Comparison of ENCODE assay signal across 18 mouse cellular contexts in genomic region chr2:73927711-73928110, GRCm38 (mm10). TPM values are rescaled to one million over a fixed set of nuclear protein-coding genes. Genes with fewer than 3 reads are reported as not detected.
DNase-seq lines count a peak whose midpoint lies in the region; ATAC-seq and TF ChIP-seq lines count a peak whose summit lies in the region.
"Had no signal": no experiment of that assay in that cellular context is flagged by ENCODE, and none has a peak within 500 bp of the region (broad histone marks: within the 10 kb centered on the region; RNA-seq: fewer than 3 reads in every experiment).

No protein-coding gene starts in this region.

- no peak overlapping the region for H3K27ac ChIP-seq in heart, adult 2 months
- H3K27ac ChIP-seq in midbrain, embryonic 16.5 days (ENCODE audit: low read length), result no peak overlapping the region
- H3K27ac ChIP-seq: embryonic facial prominence, embryonic 10.5 days; embryonic facial prominence, embryonic 12.5 days; forebrain, embryonic 13.5 days; forebrain, embryonic 15.5 days had no signal

- no peaks in the 10 kb centered on the region for H3K79me2 ChIP-seq in heart, adult 2 months (replicated peaks; ENCODE audit: control insufficient read depth, insufficient read depth, low read length)

- no peak for TF ChIP-seq POLR2A in heart, adult 2 months (IDR thresholded peaks at IDR 0.05; ENCODE audit: insufficient read depth, low read depth, low read length)

- DNase-seq in adrenal gland, adult 2 months, result peak; percentile 52
- no peak for DNase-seq in adrenal gland, postnatal 25 days
- DNase-seq in heart, adult 11 months, result peak; percentile 82
- no peak for DNase-seq in heart, adult 2 months
- DNase-seq in adrenal gland, postnatal 10 days, result peak; percentile 30
- peak; percentile 33 for DNase-seq in adrenal gland, postnatal 14 days
- DNase-seq in ovary, adult 18-20 months (ENCODE audit: low spot score), result no peak
- DNase-seq: cerebellum, adult 11-12 months; cerebellum, adult 2 months; cerebellum, adult 9-10 months; cerebellum, postnatal 10 days; cerebellum, postnatal 25 days; forebrain, postnatal 0 days had no signal

- no peaks in the 10 kb centered on the region for H3K27me3 ChIP-seq in heart, adult 2 months (ENCODE audit: control insufficient read depth, insufficient read depth, low read length)
- H3K27me3 ChIP-seq in midbrain, embryonic 16.5 days (ENCODE audit: control insufficient read depth, insufficient read depth, low read depth, low read length), result no peaks in the 10 kb centered on the region
- H3K27me3 ChIP-seq: embryonic facial prominence, embryonic 12.5 days; forebrain, embryonic 15.5 days had no signal

- no peak overlapping the region for H3K4me3 ChIP-seq in heart, adult 2 months
- H3K4me3 ChIP-seq in midbrain, embryonic 16.5 days (ENCODE audit: low read depth, low read length), result no peak overlapping the region
- H3K4me3 ChIP-seq: embryonic facial prominence, embryonic 10.5 days; embryonic facial prominence, embryonic 12.5 days; forebrain, embryonic 13.5 days; forebrain, embryonic 15.5 days had no signal

- no peaks in the 10 kb centered on the region for H3K9me3 ChIP-seq in midbrain, embryonic 16.5 days (replicated peaks; ENCODE audit: control insufficient read depth, low read length, poor library complexity, severe bottlenecking)
- H3K9me3 ChIP-seq: embryonic facial prominence, embryonic 10.5 days; embryonic facial prominence, embryonic 12.5 days; forebrain, embryonic 15.5 days had no signal

- TF ChIP-seq CTCF in heart, adult 2 months (IDR thresholded peaks at IDR 0.05), result no peak

- no peak for ATAC-seq in midbrain, embryonic 16.5 days
- ATAC-seq: forebrain, embryonic 13.5 days; forebrain, embryonic 15.5 days; forebrain, postnatal 0 days had no signal

- H3K9ac ChIP-seq in heart, adult 2 months (ENCODE audit: low read depth, low read length), result no peak overlapping the region
- H3K9ac ChIP-seq in midbrain, embryonic 16.5 days (ENCODE audit: low read depth, low read length), result no peak overlapping the region
- H3K9ac ChIP-seq: embryonic facial prominence, embryonic 12.5 days; forebrain, embryonic 13.5 days; forebrain, embryonic 15.5 days; forebrain, postnatal 0 days had no signal

- H3K36me3 ChIP-seq in heart, adult 2 months (ENCODE audit: control insufficient read depth, insufficient read depth, low read length), result no peaks in the 10 kb centered on the region
- H3K36me3 ChIP-seq in midbrain, embryonic 16.5 days (ENCODE audit: control insufficient read depth, insufficient read depth, low read length), result no peaks in the 10 kb centered on the region
- H3K36me3 ChIP-seq: embryonic facial prominence, embryonic 10.5 days; embryonic facial prominence, embryonic 12.5 days; forebrain, embryonic 15.5 days had no signal

- TF ChIP-seq EP300 in heart, adult 2 months (IDR thresholded peaks at IDR 0.05; ENCODE audit: insufficient read depth, low read depth, low read length), result no peak

- H3K4me1 ChIP-seq in heart, adult 2 months (ENCODE audit: control insufficient read depth, insufficient read depth, low read length), result no peaks in the 10 kb centered on the region
- H3K4me1 ChIP-seq in midbrain, embryonic 16.5 days (ENCODE audit: control insufficient read depth, insufficient read depth, low read length), result no peaks in the 10 kb centered on the region; the same call in 1 of the 2 replicates
- H3K4me1 ChIP-seq: embryonic facial prominence, embryonic 10.5 days; embryonic facial prominence, embryonic 12.5 days had no signal

- intact Hi-C loops in heart, adult 2 months (cut with DNase I), result no loop called here

- no peak overlapping the region for H3K4me2 ChIP-seq in midbrain, embryonic 16.5 days (ENCODE audit: low read length)
- H3K4me2 ChIP-seq: embryonic facial prominence, embryonic 12.5 days; forebrain, embryonic 13.5 days; forebrain, embryonic 15.5 days had no signal

RNA-seq across cellular contexts. Expression of gene Atp5g3, which starts 16.6 kb away (rescaled TPM):
- total RNA-seq in adrenal gland, adult 2 months (2021), result 100 to 1,000 TPM; 595 to 604 TPM
- polyA plus RNA-seq in adrenal gland, adult 2 months (2012; rRNA removed), result 410 and 524 TPM in 2 replicates
- total RNA-seq in adrenal gland, postnatal 25 days (2021), result 728 and 886 TPM in 2 replicates
- total RNA-seq in heart, adult 2 months (2021), result 1,000 to 10,000 TPM; 3,018 to 3,425 TPM
- polyA plus RNA-seq in heart, adult 2 months (2012; rRNA removed), result 2,742 and 4,242 TPM in 2 replicates
- total RNA-seq in adrenal gland, postnatal 10 days (2021), result 100 to 1,000 TPM; 733 to 867 TPM
- 626 and 643 TPM in 2 replicates for total RNA-seq in adrenal gland, postnatal 14 days (2021)
- polyA plus RNA-seq in midbrain, embryonic 16.5 days (2015; fragmentation: Nextera tagmentation; extraction: Ambion mirVana), result 1,014 and 1,037 TPM in 2 replicates

RNA-seq across cellular contexts. Expression of gene Atf2, which starts 35.3 kb away (rescaled TPM):
- 10 to 100 TPM; 73.3 to 94.2 TPM for total RNA-seq in adrenal gland, adult 2 months (2021)
- 5.0 and 7.7 TPM in 2 replicates for polyA plus RNA-seq in adrenal gland, adult 2 months (2012; rRNA removed)
- 66.7 and 75.0 TPM in 2 replicates for total RNA-seq in adrenal gland, postnatal 25 days (2021)
- 10 to 100 TPM; 39.9 to 46.0 TPM for total RNA-seq in heart, adult 2 months (2021)
- polyA plus RNA-seq in heart, adult 2 months (2012; rRNA removed), result 10.4 and 17.6 TPM in 2 replicates
- 10 to 100 TPM; 68.2 to 88.0 TPM for total RNA-seq in adrenal gland, postnatal 10 days (2021)
- 72.5 and 75.4 TPM in 2 replicates for total RNA-seq in adrenal gland, postnatal 14 days (2021)
- 124 and 130 TPM in 2 replicates for polyA plus RNA-seq in midbrain, embryonic 16.5 days (2015; fragmentation: Nextera tagmentation; extraction: Ambion mirVana)

Comparison
In these comparisons a context has a peak if more than half of its experiments do, and no peak if none do; other contexts are left out.
1. DNase-seq: peak in adrenal gland, adult 2 months (single experiment), heart, adult 11 months (single experiment), adrenal gland, postnatal 10 days (single experiment) and adrenal gland, postnatal 14 days (single experiment); none in adrenal gland, postnatal 25 days (single experiment), heart, adult 2 months (0 of 2) and ovary, adult 18-20 months (single experiment).